Mouse (Mus musculus) thymus, adult 2 months (tissue): ENCODE results near the gene Ermp1. TPM values are rescaled to one million over a fixed set of nuclear protein-coding genes. Genes with fewer than 3 reads are reported as not detected.

ENCODE experiments used
- DNase-seq: peaks from one replicate; pipeline ENCODE4 v3.0.0; 2021
- H3K27ac ChIP-seq: fragments of 200-500 bp; 2 replicates; pipeline ENCODE4 v1.5.1; 2012; ENCODE audit warnings: low read length, control low read depth; ENCODE audit not compliant: control insufficient read depth, insufficient read depth
- H3K27me3 ChIP-seq: fragments of 200-500 bp; 2 replicates; pipeline ENCODE4 v1.6.1; 2012; ENCODE audit warnings: mild to moderate bottlenecking, low read length, moderate library complexity, mixed read lengths; ENCODE audit not compliant: control insufficient read depth, insufficient read depth
- H3K36me3 ChIP-seq: fragments of 200-500 bp; 2 replicates; pipeline ENCODE4 v1.6.1; 2012; ENCODE audit warnings: mild to moderate bottlenecking, low read length, moderate library complexity; ENCODE audit not compliant: control insufficient read depth, insufficient read depth
- H3K4me1 ChIP-seq: fragments of 200-500 bp; replicated peaks from 2 replicates; pipeline ENCODE4 v1.6.1; 2012; ENCODE audit warnings: low read length; ENCODE audit not compliant: control insufficient read depth, insufficient read depth
- H3K4me3 ChIP-seq: fragments of 200-500 bp; 2 replicates; pipeline ENCODE4 v1.5.1; 2012; ENCODE audit warnings: mild to moderate bottlenecking, low read length, control low read depth, moderate library complexity; ENCODE audit not compliant: control insufficient read depth, insufficient read depth
- CTCF ChIP-seq: fragments of 200-500 bp; IDR thresholded peaks from 2 replicates; pipeline ENCODE4 v1.5.1; 2012; ENCODE audit warnings: mild to moderate bottlenecking, control low read depth, low read length, moderate library complexity, borderline replicate concordance; ENCODE audit not compliant: control insufficient read depth, poor library complexity, insufficient read depth; ENCODE audit errors: extremely low read depth
- POLR2A ChIP-seq: fragments of 200-500 bp; IDR thresholded peaks from 2 replicates; pipeline ENCODE4 v1.6.1; 2012; ENCODE audit warnings: mild to moderate bottlenecking, low read length, control low read depth, moderate library complexity; ENCODE audit not compliant: control insufficient read depth, poor library complexity, insufficient read depth; ENCODE audit errors: extremely low read depth
- WGBS: fragments of 180-500 bp; shearing (Covaris S2); methylation state at CpG from one replicate; pipeline ENCODE4 v1.1.7; 2018; 5-methylcytosine and 5-hydroxymethylcytosine counted together
- polyA plus RNA-seq: library from polyadenylated mRNA; depleted of rRNA; stranded (reverse); fragments of >200 nt; gene quantifications from 2 replicates; pipeline ENCODE4 v1.2.3, GENCODE M21; 2012

Gene Ermp1
- polyA plus RNA-seq, 1 experiment = 18.1 TPM

- no peaks in the 10 kb centered on the region for H3K4me1 ChIP-seq
- no peaks in the 10 kb centered on the region for H3K27me3 ChIP-seq
- TF ChIP-seq POLR2A (no peak), CTCF (no peak)
- H3K4me3 ChIP-seq = no peak overlapping the region
- WGBS = 94% methylated on average over 13 of the region's 13 CpGs
- no peak overlapping the region for H3K27ac ChIP-seq
- no peak for DNase-seq
- H3K36me3 ChIP-seq = no peaks in the 10 kb centered on the region
Measured at GRCm38 (mm10) chr19:29680182-29681152, 32.3 kb upstream of the Ermp1 start.

- no peak for DNase-seq
- Histone ChIP-seq H3K27ac (no peak overlapping the region), H3K36me3 (no peaks in the 10 kb centered on the region), H3K4me1 (no peaks in the 10 kb centered on the region), H3K27me3 (no peaks in the 10 kb centered on the region), H3K4me3 (no peak overlapping the region)
- TF ChIP-seq CTCF (no peak), POLR2A (no peak)
- 93% methylated on average over 6 of the region's 6 CpGs for WGBS
Measured at GRCm38 (mm10) chr19:29678181-29678778, 30.1 kb upstream of the Ermp1 start.

DNA sequence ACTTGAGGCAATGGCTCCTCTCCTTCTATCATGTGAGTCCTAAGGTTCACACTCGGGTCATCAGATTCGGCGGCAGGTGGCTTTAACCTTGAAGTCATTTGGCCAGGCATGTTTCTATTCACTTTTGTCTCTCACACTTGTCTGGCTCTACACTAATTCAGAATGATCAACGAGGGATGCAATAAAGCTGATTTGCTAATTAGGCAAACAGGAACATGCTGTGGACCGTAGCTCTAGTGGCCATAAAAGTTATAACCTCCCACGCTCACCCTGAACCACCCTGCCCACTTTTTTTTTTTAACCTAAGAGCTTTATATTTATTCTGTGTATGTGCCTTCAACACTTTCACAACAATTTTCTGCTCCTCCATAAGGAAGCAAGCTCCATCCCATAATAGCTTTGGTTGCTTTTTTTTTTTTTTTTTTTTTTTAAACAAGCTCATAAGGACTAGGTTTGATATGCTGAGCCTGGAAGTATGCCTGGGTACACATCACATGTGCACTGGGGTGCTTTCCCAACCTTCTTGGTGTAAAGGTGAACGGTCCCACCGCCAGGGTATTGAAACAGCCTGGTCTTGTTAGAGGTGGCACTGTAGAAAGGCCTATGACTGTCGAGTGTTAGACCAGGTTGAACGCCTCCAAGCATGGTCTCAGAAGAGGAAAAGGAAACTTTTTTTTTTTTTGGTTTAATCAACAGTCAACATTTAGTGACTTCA is 28.4 kb upstream of the Ermp1 start:
- WGBS = 94% methylated on average over 10 of the region's 10 CpGs
- Histone ChIP-seq H3K27ac (no peak overlapping the region), H3K4me1 (no peaks in the 10 kb centered on the region), H3K4me3 (no peak overlapping the region), H3K27me3 (no peaks in the 10 kb centered on the region), H3K36me3 (no peaks in the 10 kb centered on the region)
- TF ChIP-seq CTCF = no peak
- no peak for TF ChIP-seq POLR2A
- DNase-seq = no peak

- no peaks in the 10 kb centered on the region for H3K4me1 ChIP-seq
- H3K27ac ChIP-seq = no peak overlapping the region; the same call in 1 of the 2 replicates
- no peaks in the 10 kb centered on the region for H3K36me3 ChIP-seq
- no peak for DNase-seq
- H3K4me3 ChIP-seq = no peak overlapping the region
- H3K27me3 ChIP-seq = no peaks in the 10 kb centered on the region
- WGBS = 49% methylated on average over 9 of the region's 9 CpGs
- TF ChIP-seq CTCF (no peak), POLR2A (no peak)
Measured at GRCm38 (mm10) chr19:29675562-29676078, 27.4 kb upstream of the Ermp1 start.

DNA sequence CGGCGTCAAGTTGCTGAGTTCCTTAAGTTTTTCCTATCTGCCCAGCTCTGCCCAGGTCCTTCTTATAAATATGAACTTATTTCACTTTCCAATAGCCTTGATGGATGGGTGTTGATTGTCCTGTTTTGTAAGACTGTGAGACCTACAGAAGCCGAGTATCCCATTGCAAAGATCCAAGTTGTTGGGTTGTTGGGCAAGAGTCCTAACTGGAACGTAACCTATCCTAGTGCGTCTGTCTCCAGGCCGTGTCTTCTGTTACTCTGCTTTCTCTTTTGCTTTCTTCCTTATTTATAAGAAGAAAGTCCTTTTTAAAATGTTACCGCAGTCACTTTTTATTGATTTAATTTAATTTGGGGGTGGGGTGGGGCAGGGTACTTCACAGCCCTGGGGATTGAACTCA is 26.7 kb upstream of the Ermp1 start:
- H3K4me3 ChIP-seq = no peak overlapping the region
- TF ChIP-seq CTCF (no peak), POLR2A (no peak)
- no peaks in the 10 kb centered on the region for H3K27me3 ChIP-seq
- no peaks in the 10 kb centered on the region for H3K4me1 ChIP-seq
- no peak for DNase-seq
- WGBS = 89% methylated on average over 7 of the region's 7 CpGs
- no peaks in the 10 kb centered on the region for H3K36me3 ChIP-seq
- no peak overlapping the region; the same call in 1 of the 2 replicates for H3K27ac ChIP-seq

GRCm38 (mm10) chr19:29672660-29673059 is 24.4 kb upstream of the Ermp1 start:
- H3K36me3 ChIP-seq = no peaks in the 10 kb centered on the region
- 94% methylated on average over 13 of the region's 13 CpGs for WGBS
- H3K4me3 ChIP-seq = no peak overlapping the region
- H3K4me1 ChIP-seq = no peaks in the 10 kb centered on the region
- DNase-seq = no peak
- TF ChIP-seq CTCF (no peak), POLR2A (no peak)
- no peak overlapping the region for H3K27ac ChIP-seq
- H3K27me3 ChIP-seq = no peaks in the 10 kb centered on the region

GRCm38 (mm10) chr19:29671160-29671559 is 22.9 kb upstream of the Ermp1 start:
- Histone ChIP-seq H3K27me3 (no peaks in the 10 kb centered on the region), H3K27ac (no peak overlapping the region), H3K36me3 (no peaks in the 10 kb centered on the region), H3K4me1 (no peaks in the 10 kb centered on the region), H3K4me3 (no peak overlapping the region)
- DNase-seq = no peak
- 92% methylated on average over 2 of the region's 2 CpGs for WGBS
- TF ChIP-seq CTCF (no peak), POLR2A (no peak)
